6 mouse cellular contexts compared by ENCODE assay signal in genomic region chr13:8542684-8543083, GRCm38 (mm10).
"Had no signal": no experiment of that assay in that cellular context is flagged by ENCODE, and none has a peak within 500 bp of the region (broad histone marks: within the 10 kb centered on the region; RNA-seq: fewer than 3 reads in every experiment).

No protein-coding gene starts in this region.

- ATAC-seq: liver, postnatal 0 days; midbrain, embryonic 16.5 days had no signal

- DNase-seq: kidney, postnatal 14 days; liver, embryonic 13.5 days; liver, postnatal 0 days; right cerebral cortex, postnatal 14 days; thymus, postnatal 36 days had no signal
